Mouse (Mus musculus): ENCODE measurements around the gene Nfia.

Nfia gene

GRCm38 (mm10) chr4:97962856-97963255 is 190.3 kb downstream of the Nfia start:
- Histone ChIP-seq H3K27me3 (ENCODE audit: insufficient read depth, low read length) (no peaks in the 10 kb centered on the region), H3K36me3 (ENCODE audit: insufficient read depth, low read length) (no peaks in the 10 kb centered on the region), H3K4me1 (replicated peaks; ENCODE audit: low read depth, low read length) (0 out of 2 replicates have a peak, but pooled peaks cover 3% of the 10 kb centered on the region), H3K9me3 (ENCODE audit: low read length) (no peaks in the 10 kb centered on the region), H3K4me3 (replicated peaks; ENCODE audit: low read length) (no peak overlapping the region)
- no peak for TF ChIP-seq POU5F1 (IDR thresholded peaks at IDR 0.05; ENCODE audit: borderline replicate concordance, low read length)
- no peak for TF ChIP-seq CTCF (conservative IDR thresholded peaks at IDR 0.05; ENCODE audit: low read length)
- TF ChIP-seq NANOG (IDR thresholded peaks at IDR 0.05; ENCODE audit: borderline replicate concordance, low read length) = no peak

GRCm38 (mm10) chr4:97963951-97964350 is 191.4 kb downstream of the Nfia start:
- no peaks in the 10 kb centered on the region for H3K27me3 ChIP-seq (ENCODE audit: insufficient read depth, low read length)
- no peaks in the 10 kb centered on the region for H3K36me3 ChIP-seq (ENCODE audit: insufficient read depth, low read length)
- H3K4me1 ChIP-seq (replicated peaks; ENCODE audit: low read depth, low read length) = no peaks in the 10 kb centered on the region
- no peaks in the 10 kb centered on the region for H3K9me3 ChIP-seq (ENCODE audit: low read length)
- TF ChIP-seq POU5F1 (IDR thresholded peaks at IDR 0.05; ENCODE audit: borderline replicate concordance, low read length) (no peak), NANOG (IDR thresholded peaks at IDR 0.05; ENCODE audit: borderline replicate concordance, low read length) (no peak), CTCF (conservative IDR thresholded peaks at IDR 0.05; ENCODE audit: low read length) (no peak)
- H3K4me3 ChIP-seq (replicated peaks; ENCODE audit: low read length) = no peak overlapping the region

DNA sequence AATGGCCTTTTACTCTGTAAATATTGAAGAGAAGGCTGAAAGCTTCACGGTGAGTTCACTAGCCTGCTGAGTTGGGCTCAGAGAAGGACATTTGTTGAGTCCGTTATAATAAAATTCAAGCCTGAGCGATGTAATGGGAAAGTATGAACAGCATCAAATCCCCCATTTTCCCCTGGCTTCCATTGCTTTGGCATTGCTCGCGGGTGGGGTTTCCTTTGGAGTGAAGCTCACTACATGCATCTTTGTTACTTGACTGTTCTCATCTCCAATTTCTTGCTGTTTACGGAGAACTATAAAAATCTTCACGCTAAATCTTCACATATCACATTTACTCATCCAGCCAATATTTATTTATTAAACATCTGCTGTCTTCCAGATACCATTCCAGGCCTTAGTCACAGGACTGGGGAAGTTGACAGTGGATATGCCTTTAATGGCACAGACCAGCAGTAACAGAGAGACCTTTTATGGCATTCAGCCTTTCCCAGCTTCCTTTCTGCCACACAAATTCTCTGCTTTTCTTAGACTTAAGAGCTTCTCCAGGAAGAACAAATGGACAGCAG is 196.3 kb downstream of the Nfia start:
- Histone ChIP-seq H3K4me3 (replicated peaks; ENCODE audit: low read length) (no peak overlapping the region), H3K27me3 (ENCODE audit: insufficient read depth, low read length) (no peaks in the 10 kb centered on the region), H3K9me3 (ENCODE audit: low read length) (no peaks in the 10 kb centered on the region), H3K36me3 (ENCODE audit: insufficient read depth, low read length) (no peaks in the 10 kb centered on the region), H3K4me1 (replicated peaks; ENCODE audit: low read depth, low read length) (no peaks in the 10 kb centered on the region)
- TF ChIP-seq CTCF (conservative IDR thresholded peaks at IDR 0.05; ENCODE audit: low read length) = no peak
- TF ChIP-seq POU5F1 (IDR thresholded peaks at IDR 0.05; ENCODE audit: borderline replicate concordance, low read length) = no peak
- TF ChIP-seq NANOG (IDR thresholded peaks at IDR 0.05; ENCODE audit: borderline replicate concordance, low read length) = no peak

DNA sequence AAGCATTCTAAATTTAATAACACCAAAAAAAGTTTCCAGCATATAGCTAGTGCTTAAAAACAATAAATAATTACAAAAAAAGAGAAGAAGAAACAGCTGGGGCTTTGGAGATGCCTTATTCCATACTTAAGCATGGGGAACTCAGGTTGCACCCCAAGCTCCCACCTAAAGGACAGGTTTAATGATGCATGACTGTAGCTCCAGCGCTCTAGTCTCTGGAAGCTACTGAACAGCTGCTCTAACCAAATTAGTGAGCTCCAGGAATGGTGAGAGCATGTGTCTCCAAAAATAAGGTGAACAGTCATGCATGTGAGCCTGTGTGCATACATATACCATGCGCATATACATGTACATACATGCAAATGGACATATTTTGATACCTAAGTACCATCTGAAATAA is 200.5 kb downstream of the Nfia start:
- H3K4me3 ChIP-seq (replicated peaks; ENCODE audit: low read length) = no peak overlapping the region
- H3K27me3 ChIP-seq (ENCODE audit: insufficient read depth, low read length) = no peaks in the 10 kb centered on the region
- H3K4me1 ChIP-seq (replicated peaks; ENCODE audit: low read depth, low read length) = no peaks in the 10 kb centered on the region
- H3K36me3 ChIP-seq (ENCODE audit: insufficient read depth, low read length) = no peaks in the 10 kb centered on the region
- TF ChIP-seq POU5F1 (IDR thresholded peaks at IDR 0.05; ENCODE audit: borderline replicate concordance, low read length) (no peak), NANOG (IDR thresholded peaks at IDR 0.05; ENCODE audit: borderline replicate concordance, low read length) (no peak), CTCF (conservative IDR thresholded peaks at IDR 0.05; ENCODE audit: low read length) (no peak)
- H3K9me3 ChIP-seq (ENCODE audit: low read length) = no peaks in the 10 kb centered on the region

GRCm38 (mm10) chr4:97974037-97974436 is 201.5 kb downstream of the Nfia start:
- Histone ChIP-seq H3K4me3 (replicated peaks; ENCODE audit: low read length) (no peak overlapping the region), H3K27me3 (ENCODE audit: insufficient read depth, low read length) (no peaks in the 10 kb centered on the region), H3K36me3 (ENCODE audit: insufficient read depth, low read length) (no peaks in the 10 kb centered on the region), H3K4me1 (replicated peaks; ENCODE audit: low read depth, low read length) (no peaks in the 10 kb centered on the region), H3K9me3 (ENCODE audit: low read length) (no peaks in the 10 kb centered on the region)
- no peak for TF ChIP-seq CTCF (conservative IDR thresholded peaks at IDR 0.05; ENCODE audit: low read length)
- no peak for TF ChIP-seq NANOG (IDR thresholded peaks at IDR 0.05; ENCODE audit: borderline replicate concordance, low read length)

- no peaks in the 10 kb centered on the region for H3K27me3 ChIP-seq (ENCODE audit: insufficient read depth, low read length)
- no peaks in the 10 kb centered on the region for H3K9me3 ChIP-seq (ENCODE audit: low read length)
- no peak overlapping the region for H3K4me3 ChIP-seq (replicated peaks; ENCODE audit: low read length)
- no peaks in the 10 kb centered on the region for H3K36me3 ChIP-seq (ENCODE audit: insufficient read depth, low read length)
- no peaks in the 10 kb centered on the region for H3K4me1 ChIP-seq (replicated peaks; ENCODE audit: low read depth, low read length)
- no peak for TF ChIP-seq POU5F1 (IDR thresholded peaks at IDR 0.05; ENCODE audit: borderline replicate concordance, low read length)
- no peak for TF ChIP-seq CTCF (conservative IDR thresholded peaks at IDR 0.05; ENCODE audit: low read length)
Measured at GRCm38 (mm10) chr4:97976891-97977290, 204.4 kb downstream of the Nfia start.

DNA sequence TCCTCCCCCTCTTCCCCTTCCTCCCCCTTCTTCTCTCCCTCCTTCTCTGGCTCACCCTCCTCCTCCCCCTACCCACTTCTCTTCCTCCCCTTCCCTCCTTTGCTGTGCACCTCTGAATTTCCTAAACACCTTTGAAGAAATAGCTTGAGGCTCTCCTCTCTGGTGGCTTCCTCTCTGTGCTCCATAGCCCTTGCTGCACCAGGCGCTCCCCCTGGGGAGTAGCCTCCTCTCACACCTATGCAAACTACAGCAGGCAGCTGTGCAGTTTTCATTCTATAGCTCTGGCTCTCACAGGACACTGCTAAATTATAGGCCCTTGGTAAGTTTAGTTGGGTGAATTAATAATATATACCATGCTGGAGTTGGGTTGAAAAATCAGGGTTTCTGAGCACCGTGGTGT is 211.8 kb downstream of the Nfia start:
- H3K4me3 ChIP-seq (replicated peaks; ENCODE audit: low read length) = no peak overlapping the region
- no peaks in the 10 kb centered on the region for H3K9me3 ChIP-seq (ENCODE audit: low read length)
- H3K4me1 ChIP-seq (replicated peaks; ENCODE audit: low read depth, low read length) = no peaks in the 10 kb centered on the region
- TF ChIP-seq NANOG (IDR thresholded peaks at IDR 0.05; ENCODE audit: borderline replicate concordance, low read length) (no peak), POU5F1 (IDR thresholded peaks at IDR 0.05; ENCODE audit: borderline replicate concordance, low read length) (no peak), CTCF (conservative IDR thresholded peaks at IDR 0.05; ENCODE audit: low read length) (no peak)
- no peaks in the 10 kb centered on the region for H3K36me3 ChIP-seq (ENCODE audit: insufficient read depth, low read length)
- H3K27me3 ChIP-seq (ENCODE audit: insufficient read depth, low read length) = no peaks in the 10 kb centered on the region

GRCm38 (mm10) chr4:97986056-97986734 is 213.7 kb downstream of the Nfia start:
- no peaks in the 10 kb centered on the region for H3K4me1 ChIP-seq (replicated peaks; ENCODE audit: low read depth, low read length)
- H3K36me3 ChIP-seq (ENCODE audit: insufficient read depth, low read length) = no peaks in the 10 kb centered on the region
- H3K4me3 ChIP-seq (replicated peaks; ENCODE audit: low read length) = no peak overlapping the region
- TF ChIP-seq POU5F1 (IDR thresholded peaks at IDR 0.05; ENCODE audit: borderline replicate concordance, low read length) (no peak), NANOG (IDR thresholded peaks at IDR 0.05; ENCODE audit: borderline replicate concordance, low read length) (no peak), CTCF (conservative IDR thresholded peaks at IDR 0.05; ENCODE audit: low read length) (no peak)
- no peaks in the 10 kb centered on the region for H3K9me3 ChIP-seq (ENCODE audit: low read length)
- no peaks in the 10 kb centered on the region for H3K27me3 ChIP-seq (ENCODE audit: insufficient read depth, low read length)

DNA sequence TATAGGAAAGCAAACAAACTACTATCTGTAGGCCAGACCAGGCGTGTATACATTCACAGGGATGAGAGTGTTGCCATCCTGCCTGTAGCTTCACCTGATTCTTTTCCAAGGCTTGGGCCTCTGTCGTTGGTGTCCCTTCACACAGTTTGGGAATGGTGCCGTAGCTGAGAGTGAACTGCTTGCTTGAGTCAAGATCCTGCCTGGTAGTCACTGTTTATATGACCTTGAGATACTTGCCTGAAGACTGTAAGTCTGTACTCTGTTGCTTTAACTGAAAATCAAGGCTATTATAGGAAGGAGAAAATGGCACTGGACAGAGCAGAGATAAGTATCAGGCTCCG is 214.2 kb downstream of the Nfia start:
- Histone ChIP-seq H3K9me3 (ENCODE audit: low read length) (no peaks in the 10 kb centered on the region), H3K4me3 (replicated peaks; ENCODE audit: low read length) (no peak overlapping the region), H3K4me1 (replicated peaks; ENCODE audit: low read depth, low read length) (no peaks in the 10 kb centered on the region), H3K36me3 (ENCODE audit: insufficient read depth, low read length) (no peaks in the 10 kb centered on the region), H3K27me3 (ENCODE audit: insufficient read depth, low read length) (no peaks in the 10 kb centered on the region)
- TF ChIP-seq CTCF (conservative IDR thresholded peaks at IDR 0.05; ENCODE audit: low read length) (no peak), POU5F1 (IDR thresholded peaks at IDR 0.05; ENCODE audit: borderline replicate concordance, low read length) (no peak), NANOG (IDR thresholded peaks at IDR 0.05; ENCODE audit: borderline replicate concordance, low read length) (no peak)
